Mouse (Mus musculus) ES-E14 (cell line): ENCODE data around the gene Dbnl.

Experiments
- CHD2 ChIP-seq: IDR thresholded peaks from 2 replicates; pipeline ENCODE4 v1.6.1; 2014; ENCODE audit warnings: mild to moderate bottlenecking, low read depth, low read length, inconsistent platforms
- HCFC1 ChIP-seq: IDR thresholded peaks from 2 replicates; pipeline ENCODE4 v1.6.1; 2012; ENCODE audit warnings: low read length, inconsistent platforms, borderline replicate concordance; ENCODE audit not compliant: insufficient read depth
- MAFK ChIP-seq: IDR thresholded peaks from 2 replicates; pipeline ENCODE4 v1.6.1; 2014; ENCODE audit warnings: mild to moderate bottlenecking, low read depth, low read length, inconsistent platforms; ENCODE audit not compliant: insufficient read depth

- TF ChIP-seq CHD2, result no peak
- TF ChIP-seq HCFC1, result no peak; the same call in 1 of the 2 replicates
- no peak for TF ChIP-seq MAFK
These were observed 49.3 kb downstream of the Dbnl start, which contains the start of gene Polm for GRCm38 (mm10) chr11:5837251-5838246.
